Mouse (Mus musculus) brain, embryonic 18.5 days (tissue): ENCODE results near the gene Fbln1.

Experiments used
- DNase-seq: peaks from one replicate; pipeline ENCODE4 v3.0.0-alpha.2; 2012; ENCODE audit warnings: low read depth, low spot score

The Fbln1 gene

DNA sequence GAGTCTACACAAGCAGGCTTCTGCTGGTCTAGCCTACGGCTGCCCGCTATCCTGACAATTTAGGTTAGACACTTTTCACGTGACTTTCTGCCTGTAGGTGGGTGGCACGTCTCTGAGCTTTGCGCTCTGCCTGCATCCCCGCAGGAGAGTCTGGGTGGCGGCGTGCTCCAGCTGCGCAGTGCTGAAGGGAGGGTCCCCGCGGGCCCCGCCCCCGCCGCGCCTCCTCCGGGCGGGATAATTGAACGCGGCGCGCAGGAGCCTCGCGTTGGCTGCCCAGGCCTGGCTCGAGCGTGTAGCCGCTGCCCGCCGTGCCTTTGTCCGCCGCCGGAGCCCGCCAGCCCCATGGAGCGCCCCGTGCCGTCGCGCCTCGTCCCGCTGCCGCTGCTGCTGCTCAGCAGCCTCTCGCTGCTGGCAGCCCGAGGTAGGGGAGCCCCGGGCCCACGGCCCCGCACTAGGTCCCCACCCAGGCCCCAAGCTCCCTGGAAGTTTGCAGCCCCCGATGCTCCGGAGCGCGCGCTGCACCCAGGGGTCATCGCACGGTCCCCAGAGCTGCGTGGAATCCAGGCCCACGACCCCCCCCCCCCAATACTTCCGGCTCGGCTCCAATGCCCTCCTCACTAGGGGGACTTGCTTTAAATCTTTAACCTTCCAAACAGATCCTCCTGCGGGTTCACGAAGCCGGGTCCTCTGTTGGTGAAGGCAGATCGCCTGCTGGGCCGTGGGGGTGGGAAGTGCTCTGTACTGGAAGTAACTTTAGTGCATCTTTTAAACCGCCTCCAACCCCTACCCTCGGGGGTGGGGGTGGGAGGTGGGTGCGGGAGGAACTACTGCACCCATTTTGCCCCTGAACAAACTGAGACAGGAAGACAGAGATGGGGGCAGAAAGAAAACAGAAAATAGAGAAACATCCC lies at the start of gene Fbln1:
Gene Fbln1, plus strand, starts transcription at position 158 of the 911 bp plus-strand sequence.
- no peak for DNase-seq

DNA sequence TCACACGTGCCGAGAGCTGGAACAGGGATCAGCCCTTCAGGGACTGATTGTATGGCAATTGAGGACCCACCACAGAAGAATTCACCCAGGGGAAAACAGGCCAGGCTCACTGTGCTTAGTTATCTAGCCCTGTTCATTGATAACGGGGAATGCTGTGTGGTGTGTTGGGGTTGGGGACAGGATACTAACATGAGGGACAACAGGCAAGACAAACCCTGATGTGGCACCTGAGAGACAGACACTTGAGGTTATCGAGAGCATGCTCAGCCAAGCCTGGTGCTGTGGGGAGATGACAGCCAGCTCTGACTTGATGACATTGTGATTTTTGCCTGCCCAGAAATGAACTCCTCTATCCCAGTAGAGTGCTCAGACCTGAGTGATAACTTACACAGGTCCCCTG lies 49.6 kb upstream of the Fbln1 start:
- DNase-seq = no peak

GRCm38 (mm10) chr15:85161416-85161815 lies 44.3 kb upstream of the Fbln1 start:
- DNase-seq = no peak

- DNase-seq = no peak
Observed at GRCm38 (mm10) chr15:85162693-85163663, 42.8 kb upstream of the Fbln1 start.

- DNase-seq = no peak
Observed at GRCm38 (mm10) chr15:85166433-85166933, 39.3 kb upstream of the Fbln1 start.

DNA sequence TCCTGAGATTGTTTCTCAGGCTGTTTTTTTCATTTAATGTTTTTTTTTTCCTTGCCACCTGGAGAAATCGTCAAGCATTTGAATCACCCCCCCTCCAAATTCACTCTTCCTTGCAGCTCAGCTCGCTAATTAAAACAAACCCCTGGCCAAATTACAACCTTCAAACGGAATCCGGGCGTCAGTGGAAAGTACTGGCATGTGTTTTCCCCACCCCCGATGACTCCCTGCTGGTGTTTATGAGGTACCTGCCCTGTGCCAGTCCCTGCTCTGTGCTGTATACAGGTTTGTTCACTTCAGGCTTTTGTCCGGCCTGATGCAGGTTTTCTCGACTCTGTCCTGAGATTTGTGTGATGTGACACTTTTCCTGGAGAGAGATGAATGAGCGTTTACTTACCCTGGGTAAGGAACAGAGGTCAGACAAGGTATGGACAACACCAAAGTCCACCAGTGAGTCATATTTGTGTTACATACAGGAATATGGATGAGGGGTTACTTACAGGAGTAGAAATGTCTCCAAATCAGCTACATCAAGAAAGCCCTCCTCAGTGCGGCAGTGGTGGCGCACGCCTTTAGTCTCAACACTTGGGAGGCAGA lies 38.6 kb upstream of the Fbln1 start:
- DNase-seq = no peak

GRCm38 (mm10) chr15:85172054-85172453 lies 33.7 kb upstream of the Fbln1 start:
- no peak for DNase-seq

GRCm38 (mm10) chr15:85173425-85173824 lies 32.3 kb upstream of the Fbln1 start:
- DNase-seq = no peak

- no peak for DNase-seq
Observed at GRCm38 (mm10) chr15:85174060-85174459, 31.7 kb upstream of the Fbln1 start.

DNA sequence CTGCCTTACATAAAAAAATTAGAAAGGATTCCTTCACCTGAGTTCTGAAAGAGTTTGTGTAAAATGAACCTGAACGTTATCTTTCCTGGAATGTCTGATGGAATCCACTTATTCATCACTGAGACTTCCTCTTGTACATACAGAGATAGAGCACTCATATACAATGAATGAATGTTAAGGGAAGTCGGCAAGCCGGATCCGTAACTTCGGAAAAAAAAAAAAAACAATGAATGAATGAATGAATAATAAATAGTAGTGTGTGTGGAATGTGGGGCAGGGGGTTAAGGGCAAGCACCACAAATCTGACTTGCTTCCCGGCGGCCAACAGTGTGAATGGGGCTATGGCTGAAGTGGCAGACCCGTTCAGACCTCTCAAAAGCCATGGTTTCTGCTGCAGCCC lies 28.2 kb upstream of the Fbln1 start:
- no peak for DNase-seq

DNA sequence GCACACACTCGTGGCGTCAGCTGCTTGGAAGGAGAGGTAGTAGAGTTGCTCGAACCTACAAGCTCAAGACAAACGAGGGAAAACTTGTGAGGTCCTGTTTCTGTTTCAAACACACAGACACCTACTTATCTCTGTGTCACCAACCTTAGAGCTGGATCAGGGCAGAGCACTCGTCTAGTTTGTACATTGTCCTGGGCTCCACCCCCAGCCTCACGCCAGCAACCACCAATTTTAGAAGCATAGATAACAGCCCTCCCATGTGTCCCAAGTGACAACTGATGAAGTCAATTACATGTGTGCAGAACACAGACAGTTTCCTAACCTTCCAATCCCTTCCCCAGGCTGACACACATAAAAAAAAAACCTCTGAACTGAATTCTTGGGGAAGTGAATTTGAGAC lies 27.6 kb upstream of the Fbln1 start:
- no peak for DNase-seq

DNA sequence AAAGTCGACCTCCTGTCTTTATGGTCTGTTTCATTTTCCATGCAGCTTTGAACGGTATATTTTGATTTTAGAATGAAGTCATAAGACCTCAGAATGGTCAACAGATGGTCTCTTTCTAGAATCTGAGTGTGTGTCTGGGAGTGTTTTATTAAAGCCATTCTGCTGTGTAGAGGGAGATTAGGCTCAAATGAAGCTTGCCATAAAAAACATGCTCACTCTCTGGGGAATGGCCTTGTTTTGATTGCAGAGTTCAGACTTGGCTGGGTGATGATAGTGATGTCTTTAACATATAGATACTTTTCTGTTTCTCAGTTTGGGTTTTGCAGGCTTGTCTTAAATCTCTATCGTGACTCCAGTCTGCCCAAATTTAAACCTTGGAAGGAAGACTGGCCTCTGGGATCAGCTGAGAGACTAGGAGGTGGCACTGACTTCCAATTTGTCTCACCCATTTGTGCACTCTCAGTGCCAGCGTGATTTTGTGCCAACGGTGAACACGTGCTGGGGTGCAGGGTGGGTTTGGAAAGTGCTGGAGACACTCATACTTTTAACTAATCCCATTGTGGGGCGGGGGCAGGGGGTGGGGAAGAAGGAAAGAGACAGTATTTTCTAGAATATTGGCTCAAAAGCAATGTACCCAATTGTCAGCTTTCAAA lies 26.1 kb upstream of the Fbln1 start:
- peak; percentile 50 for DNase-seq

- DNase-seq = no peak
Observed at GRCm38 (mm10) chr15:85180368-85180767, 25.4 kb upstream of the Fbln1 start.

DNA sequence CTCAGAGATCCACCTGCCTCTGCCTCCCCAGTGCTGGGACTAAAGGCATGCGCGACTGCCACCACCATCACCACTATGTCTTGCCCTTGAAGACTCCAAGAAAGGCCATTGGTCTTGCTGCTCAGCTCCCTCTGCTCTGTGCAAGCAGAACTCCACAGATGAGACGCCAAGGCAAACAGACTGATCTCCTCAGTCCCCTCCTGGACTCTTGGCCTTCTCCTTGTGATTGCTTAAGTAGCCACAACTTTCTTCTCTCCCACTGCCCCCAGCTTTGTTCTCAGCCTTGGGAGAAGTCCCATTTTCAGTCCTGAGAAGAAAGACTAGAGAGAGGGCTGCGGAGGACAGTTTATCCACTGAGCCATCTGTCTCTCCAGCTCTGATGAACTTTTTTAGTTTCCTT lies 23.7 kb upstream of the Fbln1 start:
- no peak for DNase-seq

DNA sequence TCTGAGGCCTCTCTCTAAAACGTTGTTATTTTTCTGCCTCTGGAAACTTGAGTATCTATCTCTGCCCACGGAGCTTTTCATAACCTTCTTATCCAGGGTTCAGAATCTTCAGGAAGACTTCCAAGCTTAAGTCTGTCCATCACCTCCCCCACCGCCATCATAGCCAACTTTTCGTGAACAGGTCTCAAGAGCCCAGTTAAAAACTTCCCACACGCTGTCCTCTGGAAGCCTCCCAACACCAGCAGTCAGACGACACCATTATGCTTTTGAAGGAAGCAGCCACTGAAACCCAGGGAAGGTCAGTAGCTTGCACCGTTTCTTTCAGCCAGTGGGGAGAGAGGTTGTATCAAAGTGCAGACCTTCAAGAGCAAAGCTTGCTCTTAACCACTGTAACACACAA lies 18.8 kb upstream of the Fbln1 start:
- no peak for DNase-seq

DNA sequence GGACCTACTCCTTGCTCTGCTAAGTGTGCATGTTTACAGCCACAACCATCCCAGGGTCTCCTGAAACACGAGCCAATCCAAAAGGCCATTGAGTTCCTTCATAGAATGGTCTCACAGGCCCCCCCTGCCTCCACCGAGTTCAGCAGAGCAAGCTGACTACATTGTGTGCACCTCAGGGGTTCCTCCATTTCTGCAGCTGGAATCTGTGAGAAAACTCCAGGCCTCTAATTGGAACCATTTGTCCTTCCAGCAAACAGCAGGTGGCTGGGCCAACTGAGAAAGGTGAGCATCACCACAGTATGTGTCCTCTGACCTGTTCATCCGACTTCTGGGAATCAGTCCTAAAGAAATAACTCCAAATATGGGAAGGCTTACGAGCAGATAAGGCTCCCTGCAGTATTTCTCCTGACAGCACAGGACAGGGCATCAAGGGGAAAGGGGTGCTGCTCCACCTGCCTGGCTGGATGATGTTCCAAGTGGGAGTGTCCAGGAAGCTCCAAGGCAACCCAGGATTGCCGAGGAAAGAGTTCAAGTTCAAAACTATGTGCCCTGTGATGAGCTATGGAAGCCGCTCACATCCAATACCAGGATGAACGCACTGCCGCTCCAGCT lies 17.5 kb upstream of the Fbln1 start:
- no peak for DNase-seq

DNA sequence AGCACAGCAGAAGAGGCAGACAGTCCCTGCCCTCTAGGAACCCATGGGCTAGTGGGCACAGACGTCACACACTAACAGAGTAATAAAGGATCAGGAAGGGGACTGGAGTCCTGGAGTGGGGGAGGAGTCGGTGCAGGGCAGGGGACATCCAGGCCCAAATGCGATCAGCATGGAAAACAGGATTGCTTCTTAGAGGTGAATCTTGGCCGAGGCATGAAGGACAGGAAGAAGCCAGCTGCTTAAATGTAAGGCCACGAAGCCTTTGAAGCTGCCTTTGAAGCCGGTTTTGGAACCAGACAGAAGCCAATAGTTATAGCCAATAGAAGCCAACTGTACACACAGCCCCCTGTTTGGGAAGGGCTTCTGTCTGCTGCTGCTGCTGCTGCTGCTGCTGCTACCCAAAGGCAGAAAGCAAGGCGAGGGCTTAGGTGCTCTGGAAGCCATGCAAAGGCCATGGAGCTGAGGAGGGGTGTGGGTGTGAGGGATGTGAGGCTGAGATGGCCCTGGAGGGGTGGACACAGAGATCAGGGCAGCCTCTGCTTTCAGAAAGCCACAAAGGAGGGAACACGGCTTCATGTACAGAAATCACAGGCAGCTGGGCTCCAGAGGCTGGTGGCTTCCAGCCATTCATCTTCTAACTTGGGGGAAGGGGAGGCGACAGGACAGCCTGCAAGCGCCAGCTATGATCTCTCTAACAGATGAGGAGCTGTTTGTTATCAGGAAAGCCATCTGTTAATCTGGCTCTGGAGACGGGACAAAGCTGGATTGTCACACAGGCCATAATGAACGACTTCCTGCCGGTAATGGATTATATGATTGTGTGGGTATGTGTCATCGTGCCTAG lies 5.1 kb upstream of the Fbln1 start:
- no peak for DNase-seq

GRCm38 (mm10) chr15:85202199-85202598 lies 3.5 kb upstream of the Fbln1 start:
- no peak for DNase-seq

GRCm38 (mm10) chr15:85202787-85203186 lies 3.0 kb upstream of the Fbln1 start:
- no peak for DNase-seq

DNA sequence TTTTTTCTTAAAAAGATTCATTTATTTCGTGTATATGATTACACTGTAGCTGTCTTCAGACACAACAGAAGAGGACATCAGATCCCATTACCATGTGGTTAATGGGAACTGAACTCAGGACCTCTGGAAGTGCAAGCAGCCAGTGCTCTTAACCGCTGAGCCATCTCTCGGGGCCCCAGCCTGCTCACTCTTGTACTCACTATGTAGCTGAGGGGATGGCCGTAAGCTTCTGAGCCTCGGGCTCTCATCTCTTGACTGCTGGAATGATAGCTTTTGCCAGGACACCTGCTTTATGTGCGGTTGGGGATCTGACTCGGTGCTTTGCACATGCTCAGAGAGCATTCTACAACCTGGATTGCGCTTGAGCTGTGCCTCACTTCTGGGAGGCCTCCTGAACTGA lies 1.4 kb upstream of the Fbln1 start:
- DNase-seq = no peak
